Mouse (Mus musculus): ENCODE results near the gene Arid2. TPM values are rescaled to one million over a fixed set of nuclear protein-coding genes. Genes with fewer than 3 reads are reported as not detected.

Gene Arid2
- polyA plus RNA-seq, 1 experiment, result 12.1 TPM

DNA sequence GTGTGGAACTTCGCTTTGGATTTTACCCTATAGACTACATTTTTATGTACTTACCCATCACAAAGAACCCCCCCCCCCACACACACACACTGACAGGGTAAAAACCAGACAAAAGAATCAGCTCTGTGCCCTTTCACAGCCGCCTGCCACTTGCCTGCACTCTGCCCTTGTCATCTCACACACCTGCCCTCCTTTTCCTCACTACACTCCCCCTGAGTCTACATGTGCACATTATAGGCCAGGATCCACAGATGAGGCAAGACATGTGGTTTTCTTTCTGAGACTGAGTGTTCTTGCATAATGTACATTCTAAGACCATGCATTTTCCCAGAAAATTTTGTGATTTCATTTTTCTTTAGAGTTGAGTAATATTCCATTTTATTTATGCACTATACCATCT, 12.1 kb upstream of the Arid2 start:
- H3K36me3 ChIP-seq (ENCODE audit: control insufficient read depth, insufficient read depth, low read length), result peaks cover 6% of the 10 kb centered on the region
- H3K4me3 ChIP-seq (ENCODE audit: extremely low read depth, insufficient read depth, insufficient read length), result no peak overlapping the region
- no peak for DNase-seq (ENCODE audit: low read depth in 1 of 2, low spot score in 2 of 2)
- no peaks in the 10 kb centered on the region for H3K27me3 ChIP-seq (ENCODE audit: control insufficient read depth, insufficient read depth, low read length)
- WGBS, result 82% methylated on average over 2 of the region's 2 CpGs
- peaks cover 5% of the 10 kb centered on the region; the same call in 1 of the 2 replicates for H3K4me1 ChIP-seq (ENCODE audit: control insufficient read depth, insufficient read depth, insufficient read length)
- TF ChIP-seq POLR2A (IDR thresholded peaks at IDR 0.05; ENCODE audit: low read depth, low read length) (no peak), CTCF (IDR thresholded peaks at IDR 0.05; ENCODE audit: extremely low read depth, insufficient read depth, insufficient read length, insufficient replicate concordance) (no peak)
- H3K27ac ChIP-seq (ENCODE audit: insufficient read depth, low read length), result no peak overlapping the region

DNA sequence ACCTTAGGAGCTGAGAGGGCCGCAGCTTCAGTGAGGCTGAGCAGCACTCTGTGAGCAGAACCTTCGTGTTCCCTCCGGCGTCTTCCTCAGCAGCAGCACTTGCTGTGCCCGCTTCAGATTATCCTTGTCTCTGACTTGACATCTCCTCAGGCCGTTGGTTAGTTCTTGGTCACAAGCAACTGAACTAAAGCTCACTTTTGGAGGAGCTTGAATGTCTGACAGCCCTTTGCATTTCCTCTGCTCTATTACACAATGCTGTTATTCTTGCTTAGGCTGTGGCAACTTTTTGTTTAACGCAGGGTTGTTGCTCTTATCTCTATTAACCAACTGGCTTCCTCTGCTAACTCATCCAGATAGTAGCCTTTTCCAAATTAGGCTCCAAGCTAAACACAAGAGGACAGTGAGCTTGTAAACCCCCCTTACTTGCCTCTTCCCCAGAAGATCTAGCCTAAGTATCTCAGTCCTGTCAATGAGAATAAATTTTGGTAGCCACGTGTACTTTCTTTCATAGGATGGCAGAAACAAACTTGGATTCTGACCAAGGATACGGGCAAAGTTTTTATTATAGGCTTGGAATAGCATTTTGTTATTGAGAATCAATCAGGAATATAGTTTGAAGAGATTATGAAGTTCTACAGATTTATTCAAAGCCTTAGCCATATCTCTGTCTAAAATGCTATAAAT, 11.4 kb upstream of the Arid2 start:
- H3K27ac ChIP-seq (ENCODE audit: insufficient read depth, low read length), result no peak overlapping the region
- TF ChIP-seq POLR2A (IDR thresholded peaks at IDR 0.05; ENCODE audit: low read depth, low read length) (no peak), CTCF (IDR thresholded peaks at IDR 0.05; ENCODE audit: extremely low read depth, insufficient read depth, insufficient read length, insufficient replicate concordance) (no peak)
- H3K27me3 ChIP-seq (ENCODE audit: control insufficient read depth, insufficient read depth, low read length), result no peaks in the 10 kb centered on the region
- no peak for DNase-seq (ENCODE audit: low read depth in 1 of 2, low spot score in 2 of 2)
- WGBS, result 76% methylated on average over 9 of the region's 9 CpGs
- H3K36me3 ChIP-seq (ENCODE audit: control insufficient read depth, insufficient read depth, low read length), result peaks cover 6% of the 10 kb centered on the region
- H3K4me1 ChIP-seq (ENCODE audit: control insufficient read depth, insufficient read depth, insufficient read length), result peaks cover 5% of the 10 kb centered on the region; the same call in 1 of the 2 replicates
- no peak overlapping the region for H3K4me3 ChIP-seq (ENCODE audit: extremely low read depth, insufficient read depth, insufficient read length)

DNA sequence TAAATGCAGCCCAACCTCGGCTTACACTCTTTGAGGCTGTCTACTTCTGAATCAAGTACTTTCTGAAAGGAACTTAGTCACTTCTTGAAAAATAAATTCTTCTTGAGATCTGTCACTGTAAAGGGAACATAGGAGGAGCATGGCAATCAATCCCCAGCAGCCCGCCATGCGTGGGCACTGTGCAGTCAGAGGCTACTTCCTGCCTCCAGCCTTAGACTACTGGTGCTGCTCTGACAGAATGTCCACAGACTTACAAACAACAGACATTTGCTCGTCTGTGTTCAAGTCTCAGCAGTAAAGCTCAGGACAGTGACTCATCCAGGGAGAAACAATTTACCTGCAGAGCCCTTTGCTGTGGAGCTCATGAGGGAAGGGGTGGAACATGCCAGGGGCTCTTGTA, 10.3 kb upstream of the Arid2 start:
- WGBS, result 37% methylated on average over 4 of the region's 4 CpGs
- H3K36me3 ChIP-seq (ENCODE audit: control insufficient read depth, insufficient read depth, low read length), result peaks cover 6% of the 10 kb centered on the region
- no peaks in the 10 kb centered on the region for H3K27me3 ChIP-seq (ENCODE audit: control insufficient read depth, insufficient read depth, low read length)
- H3K4me3 ChIP-seq (ENCODE audit: extremely low read depth, insufficient read depth, insufficient read length), result no peak overlapping the region
- no peak overlapping the region for H3K27ac ChIP-seq (ENCODE audit: insufficient read depth, low read length)
- H3K4me1 ChIP-seq (ENCODE audit: control insufficient read depth, insufficient read depth, insufficient read length), result peaks cover 5% of the 10 kb centered on the region; the same call in 1 of the 2 replicates
- DNase-seq (ENCODE audit: low read depth in 1 of 2, low spot score in 2 of 2), result no peak
- no peak for TF ChIP-seq POLR2A (IDR thresholded peaks at IDR 0.05; ENCODE audit: low read depth, low read length)
- TF ChIP-seq CTCF (IDR thresholded peaks at IDR 0.05; ENCODE audit: extremely low read depth, insufficient read depth, insufficient read length, insufficient replicate concordance), result no peak

DNA sequence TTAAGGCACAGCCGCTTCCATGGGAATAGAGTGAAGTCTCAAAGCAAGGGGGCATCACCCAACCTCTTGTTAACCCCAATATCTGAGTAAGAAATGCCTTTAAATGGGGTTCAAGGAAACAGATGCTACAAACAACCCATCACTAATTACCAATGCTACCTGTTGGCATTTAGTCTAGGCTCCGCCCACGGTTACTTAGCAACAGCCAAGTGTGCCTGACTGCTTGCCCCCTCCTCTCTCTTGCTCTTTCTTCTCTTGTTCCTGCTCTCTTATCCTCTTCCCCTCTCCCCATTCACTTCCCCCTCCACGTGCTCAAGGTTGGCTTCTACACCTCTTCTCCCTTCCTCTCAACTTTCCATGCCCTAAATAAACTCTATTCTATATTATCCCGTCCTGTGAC, 6.1 kb upstream of the Arid2 start:
- Histone ChIP-seq H3K36me3 (ENCODE audit: control insufficient read depth, insufficient read depth, low read length) (peaks cover 6% of the 10 kb centered on the region), H3K4me3 (ENCODE audit: extremely low read depth, insufficient read depth, insufficient read length) (no peak overlapping the region), H3K27ac (ENCODE audit: insufficient read depth, low read length) (no peak overlapping the region), H3K4me1 (ENCODE audit: control insufficient read depth, insufficient read depth, insufficient read length) (peaks cover 5% of the 10 kb centered on the region), H3K27me3 (ENCODE audit: control insufficient read depth, insufficient read depth, low read length) (no peaks in the 10 kb centered on the region)
- no peak for DNase-seq (ENCODE audit: low read depth in 1 of 2, low spot score in 2 of 2)
- 78% methylated on average over 5 of the region's 5 CpGs for WGBS
- TF ChIP-seq CTCF (IDR thresholded peaks at IDR 0.05; ENCODE audit: extremely low read depth, insufficient read depth, insufficient read length, insufficient replicate concordance) (no peak), POLR2A (IDR thresholded peaks at IDR 0.05; ENCODE audit: low read depth, low read length) (no peak)

DNA sequence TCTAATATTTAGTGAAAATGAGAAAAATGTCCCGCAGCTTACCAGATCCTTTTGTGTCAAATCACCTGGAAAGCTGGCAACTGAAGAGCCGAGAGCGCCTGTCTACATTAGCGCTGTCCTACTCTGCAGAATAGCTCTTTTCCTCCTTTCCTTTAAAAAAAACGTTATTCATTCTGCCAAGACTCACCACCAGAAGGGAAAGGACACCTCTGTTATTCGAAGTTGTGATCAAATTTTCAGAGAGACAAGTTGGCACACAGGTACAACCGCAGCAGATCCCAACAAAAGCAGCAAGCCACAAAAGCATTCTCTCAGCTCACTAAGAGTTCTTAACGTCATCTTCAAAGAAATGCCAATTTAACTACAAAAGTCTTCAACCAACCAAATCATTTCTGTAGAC, 4.2 kb upstream of the Arid2 start:
- H3K4me1 ChIP-seq (ENCODE audit: control insufficient read depth, insufficient read depth, insufficient read length), result no peaks in the 10 kb centered on the region; the same call in 1 of the 2 replicates
- whole genome bisulfite sequencing, result 74% methylated on average over 8 of the region's 8 CpGs
- H3K4me3 ChIP-seq (ENCODE audit: extremely low read depth, insufficient read depth, insufficient read length), result no peak overlapping the region
- H3K27me3 ChIP-seq (ENCODE audit: control insufficient read depth, insufficient read depth, low read length), result no peaks in the 10 kb centered on the region
- DNase-seq (ENCODE audit: low read depth in 1 of 2, low spot score in 2 of 2), result no peak
- H3K27ac ChIP-seq (ENCODE audit: insufficient read depth, low read length), result no peak overlapping the region
- no peak for TF ChIP-seq CTCF (IDR thresholded peaks at IDR 0.05; ENCODE audit: extremely low read depth, insufficient read depth, insufficient read length, insufficient replicate concordance)
- no peak for TF ChIP-seq POLR2A (IDR thresholded peaks at IDR 0.05; ENCODE audit: low read depth, low read length)
- H3K36me3 ChIP-seq (ENCODE audit: control insufficient read depth, insufficient read depth, low read length), result peaks cover 6% of the 10 kb centered on the region

DNA sequence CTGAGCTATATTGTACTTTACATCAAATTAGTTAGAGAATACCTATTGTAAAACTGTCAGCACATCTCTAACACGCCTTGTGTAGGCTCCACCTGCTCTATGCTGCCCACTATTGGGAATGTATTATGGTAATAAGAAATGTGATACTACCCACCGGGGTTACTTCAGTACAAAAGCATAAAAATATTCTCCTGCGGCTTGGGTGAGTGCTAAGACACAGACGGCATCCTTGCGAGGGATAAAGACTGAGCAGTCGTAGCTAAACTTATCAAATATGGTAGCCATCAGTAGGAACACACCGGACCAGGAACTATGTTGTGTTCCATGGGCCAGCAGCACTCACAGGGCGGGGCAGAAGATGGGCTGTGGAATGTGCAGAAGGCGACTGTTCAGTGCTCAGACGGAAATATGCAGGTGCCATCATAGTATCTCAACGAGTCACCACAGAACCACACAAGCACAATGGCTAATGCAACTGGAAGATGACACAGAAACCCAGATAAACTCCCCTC, 3.3 kb upstream of the Arid2 start:
- TF ChIP-seq CTCF (IDR thresholded peaks at IDR 0.05; ENCODE audit: extremely low read depth, insufficient read depth, insufficient read length, insufficient replicate concordance), result no peak
- TF ChIP-seq POLR2A (IDR thresholded peaks at IDR 0.05; ENCODE audit: low read depth, low read length), result peak; percentile 22; the same call in 1 of the 2 replicates
- WGBS, result 4% methylated on average over 11 of the region's 11 CpGs

More for the DNA sequence above, 3.3 kb upstream of the Arid2 start:
- H3K36me3 ChIP-seq (ENCODE audit: control insufficient read depth, insufficient read depth, low read length), result peaks cover 6% of the 10 kb centered on the region
- H3K4me1 ChIP-seq (ENCODE audit: control insufficient read depth, insufficient read depth, insufficient read length), result no peaks in the 10 kb centered on the region; the same call in 1 of the 2 replicates
- no peaks in the 10 kb centered on the region for H3K27me3 ChIP-seq (ENCODE audit: control insufficient read depth, insufficient read depth, low read length)
- DNase-seq (ENCODE audit: low read depth in 1 of 2, low spot score in 2 of 2), result no peak
- H3K4me3 ChIP-seq (ENCODE audit: extremely low read depth, insufficient read depth, insufficient read length), result peak overlapping the region; percentile 65
- H3K27ac ChIP-seq (ENCODE audit: insufficient read depth, low read length), result peak overlapping the region; percentile 57
